Mouse (Mus musculus) megakaryocyte-erythroid progenitor cell, adult 5-6 weeks (primary cell): ENCODE data around the gene 4930402K13Rik. TPM values are rescaled to one million over a fixed set of nuclear protein-coding genes. Genes with fewer than 3 reads are reported as not detected.
"Not testable (repeated sequence)": the region's sequence is repeated elsewhere in the genome, so short reads cannot be mapped to it uniquely, and the experiment has no call there.

Experiments used
- ATAC-seq: replicated peaks from 2 replicates; pipeline ENCODE4 v1.8.0; 2016; ENCODE audit warnings: mild to moderate bottlenecking, inconsistent platforms; ENCODE audit not compliant: severe bottlenecking, poor library complexity, low FRiP score, low TSS enrichment
- total RNA-seq, 2 experiments: library from RNA; stranded (forward) in 1 of 2; stranded (reverse) in 1 of 2; fragments of 200-1000, 215-1000 nt in 1 of 2; fragments of >200 nt in 1 of 2; fragmentation: Nextera tagmentation in 1 of 2; gene quantifications; 2 replicates each; pipeline ENCODE4 v1.2.3; 2014 to 2017

4930402K13Rik gene
- total RNA-seq (2014; fragmentation: Nextera tagmentation), result not detected in 2 replicates
- total RNA-seq (2017), result not detected in 2 replicates

DNA sequence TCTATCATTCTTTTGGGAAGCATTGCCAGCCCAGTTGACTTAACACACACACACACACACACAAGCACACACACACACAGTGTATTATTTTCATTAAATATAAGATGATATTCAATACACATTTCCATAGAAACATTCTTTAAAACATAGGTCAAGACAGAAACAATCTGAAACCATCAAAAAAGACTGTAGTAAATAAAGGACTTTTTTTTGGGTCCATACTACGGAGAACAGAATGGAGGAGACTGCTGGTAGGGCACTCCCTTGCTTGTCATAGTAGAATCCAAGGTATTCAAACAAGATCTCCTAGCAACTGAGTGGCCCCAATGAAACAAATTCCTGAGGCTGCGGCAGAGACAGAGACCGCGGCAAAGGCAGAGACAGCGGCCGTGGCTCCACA lies at the start of gene 4930402K13Rik:
TSS of gene 4930402K13Rik (plus strand) at position 301 of the 400 bp plus-strand sequence.
- no peak for ATAC-seq

DNA sequence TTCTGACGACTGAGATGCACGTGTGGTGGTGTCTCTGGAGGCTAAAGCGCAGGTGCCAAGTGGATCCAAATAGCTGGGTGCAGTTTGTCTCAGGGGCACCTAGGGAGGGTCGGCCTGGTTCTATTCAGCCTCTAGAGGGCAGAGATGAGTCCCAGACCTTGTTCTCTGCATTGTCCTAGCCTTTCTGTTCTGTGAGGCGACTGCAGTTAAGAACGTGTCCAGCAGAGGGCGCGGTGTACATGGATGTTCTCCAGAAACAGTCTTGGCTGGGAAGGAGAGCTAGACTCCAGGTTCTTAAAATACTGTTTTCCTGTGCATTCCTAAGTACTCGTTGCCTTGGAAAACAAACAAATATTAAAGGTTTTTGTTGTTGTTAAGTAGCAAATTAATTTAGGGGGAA lies 43.4 kb upstream of the 4930402K13Rik start:
- ATAC-seq, result not testable (repeated sequence)

- no peak for ATAC-seq
Observed at GRCm38 (mm10) chrX:9062101-9062500, 42.3 kb upstream of the 4930402K13Rik start.

DNA sequence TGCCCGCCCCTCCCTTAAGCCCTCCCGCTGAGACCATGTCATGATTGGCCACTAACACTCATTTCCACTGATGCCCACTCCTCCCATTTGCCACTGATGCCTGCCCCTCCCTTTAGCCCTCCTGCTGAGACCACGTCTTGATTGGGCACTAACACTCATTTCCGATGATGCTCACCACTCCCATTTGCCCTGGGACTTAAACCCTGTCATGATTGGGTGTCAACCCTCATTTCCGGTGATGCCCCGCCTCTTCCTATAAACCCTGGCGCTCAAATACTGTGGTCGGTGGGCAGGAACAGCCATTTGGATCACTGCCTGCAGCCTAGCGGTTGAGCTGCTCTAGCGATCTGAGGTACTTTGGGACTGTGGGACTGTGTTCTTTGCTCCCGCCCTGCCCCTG lies 41.6 kb upstream of the 4930402K13Rik start, which contains the start of gene Fthl17f:
TSS of gene Fthl17f (plus strand) at position 301 of the 400 bp plus-strand sequence.
- ATAC-seq, result not testable (repeated sequence)

- ATAC-seq, result 0 out of 2 replicates have a peak, but pooled peaks have one; percentile 55
Observed at GRCm38 (mm10) chrX:9077699-9078098, 26.7 kb upstream of the 4930402K13Rik start.

- not testable (repeated sequence) for ATAC-seq
Observed at GRCm38 (mm10) chrX:9095066-9095465, 9.3 kb upstream of the 4930402K13Rik start.

DNA sequence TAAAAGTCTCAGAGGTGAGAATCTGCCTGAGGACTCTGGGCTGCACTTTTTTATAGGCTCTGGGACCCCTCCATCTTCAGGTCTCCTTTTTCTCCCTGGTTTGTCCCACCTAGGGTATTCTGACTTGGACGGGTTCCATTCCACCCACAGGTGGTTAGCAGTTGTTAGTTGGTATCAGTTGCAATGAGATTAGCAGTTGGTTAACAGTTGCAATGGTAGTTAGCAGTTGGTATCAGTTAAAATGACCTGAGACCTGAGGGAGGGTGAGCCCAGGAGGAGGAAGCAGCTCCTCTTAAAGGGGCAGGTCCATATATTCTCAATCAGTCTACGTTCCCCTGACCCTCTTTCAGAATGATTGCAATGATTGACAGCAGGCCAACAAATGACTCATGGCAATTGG lies 6.0 kb downstream of the 4930402K13Rik start:
- ATAC-seq, result no peak

- no peak for ATAC-seq
Observed at GRCm38 (mm10) chrX:9124928-9125327, 20.6 kb downstream of the 4930402K13Rik start.

- peak; percentile 63; the same call in 1 of the 2 replicates for ATAC-seq
Observed at GRCm38 (mm10) chrX:9128317-9128831, 24.0 kb downstream of the 4930402K13Rik start.

GRCm38 (mm10) chrX:9139290-9139948 lies 35.1 kb downstream of the 4930402K13Rik start:
- ATAC-seq, result no peak

DNA sequence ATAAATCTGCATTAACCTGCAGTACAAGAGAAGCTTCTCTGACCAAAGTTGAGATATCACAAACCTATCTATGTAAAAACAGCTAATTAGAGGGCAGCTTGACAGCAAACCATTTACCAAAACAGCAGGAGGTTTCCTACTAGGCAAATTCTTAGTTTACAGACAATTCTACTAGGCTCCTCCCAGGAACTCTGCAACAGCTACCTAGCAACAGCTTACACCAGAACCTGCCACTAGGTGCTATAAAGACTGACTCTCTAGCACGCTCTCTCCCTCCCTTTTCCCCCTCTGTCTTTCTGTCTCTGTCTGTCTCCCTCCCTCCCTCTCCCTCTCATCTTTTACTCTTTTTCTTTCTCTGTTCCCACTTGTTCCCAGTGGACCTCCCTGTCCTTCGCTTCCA lies 38.3 kb downstream of the 4930402K13Rik start:
- ATAC-seq, result 0 out of 2 replicates have a peak, but pooled peaks have one; percentile 55

Other genes with a start within 250 kb of the 4930402K13Rik start
- not detected in 2 replicates for gene Gm5751, start 230.3 kb upstream of the 4930402K13Rik start, total RNA-seq (2014; fragmentation: Nextera tagmentation)
- gene Gm5751, start 230.3 kb upstream of the 4930402K13Rik start, total RNA-seq (2017), result not detected in 2 replicates
- gene B630019K06Rik, start 212.2 kb upstream of the 4930402K13Rik start, total RNA-seq (2014; fragmentation: Nextera tagmentation), result 0.89 and 1.6 TPM in 2 replicates
- 0.46 TPM in 1 of 2 replicates, not detected in the other for gene B630019K06Rik, start 212.2 kb upstream of the 4930402K13Rik start, total RNA-seq (2017)
- not detected in 2 replicates for gene Fthl17b, start 141.6 kb upstream of the 4930402K13Rik start, total RNA-seq (2014; fragmentation: Nextera tagmentation)
- gene Fthl17b, start 141.6 kb upstream of the 4930402K13Rik start, total RNA-seq (2017), result not detected in 2 replicates
- gene Fthl17c, start 128.0 kb upstream of the 4930402K13Rik start, total RNA-seq (2014; fragmentation: Nextera tagmentation), result not detected in 2 replicates
- not detected in 2 replicates for gene Fthl17c, start 128.0 kb upstream of the 4930402K13Rik start, total RNA-seq (2017)
- gene Fthl17d, start 117.8 kb upstream of the 4930402K13Rik start, total RNA-seq (2014; fragmentation: Nextera tagmentation), result not detected in 2 replicates
- gene Fthl17d, start 117.8 kb upstream of the 4930402K13Rik start, total RNA-seq (2017), result not detected in 2 replicates
- not detected in 2 replicates for gene Fthl17e, start 71.1 kb upstream of the 4930402K13Rik start, total RNA-seq (2014; fragmentation: Nextera tagmentation)
- not detected in 2 replicates for gene Fthl17e, start 71.1 kb upstream of the 4930402K13Rik start, total RNA-seq (2017)
- not detected in 2 replicates for gene Fthl17f, start 41.5 kb upstream of the 4930402K13Rik start, total RNA-seq (2014; fragmentation: Nextera tagmentation)
- not detected in 2 replicates for gene Fthl17f, start 41.5 kb upstream of the 4930402K13Rik start, total RNA-seq (2017)
- gene Lancl3, start 95.3 kb downstream of the 4930402K13Rik start, total RNA-seq (2014; fragmentation: Nextera tagmentation), result 0.07 TPM in 1 of 2 replicates, not detected in the other
- not detected in 2 replicates for gene Lancl3, start 95.3 kb downstream of the 4930402K13Rik start, total RNA-seq (2017)
- not detected in 2 replicates for gene Gm14862, start 152.3 kb downstream of the 4930402K13Rik start, total RNA-seq (2014; fragmentation: Nextera tagmentation)
- not detected in 2 replicates for gene Gm14862, start 152.3 kb downstream of the 4930402K13Rik start, total RNA-seq (2017)
- gene Xk, start 168.2 kb downstream of the 4930402K13Rik start, total RNA-seq (2014; fragmentation: Nextera tagmentation), result 45.8 and 46.1 TPM in 2 replicates
- 18.6 and 21.5 TPM in 2 replicates for gene Xk, start 168.2 kb downstream of the 4930402K13Rik start, total RNA-seq (2017)
- gene H2al1m, start 179.2 kb downstream of the 4930402K13Rik start, total RNA-seq (2014; fragmentation: Nextera tagmentation), result 8.3 and 18.6 TPM in 2 replicates
- gene H2al1m, start 179.2 kb downstream of the 4930402K13Rik start, total RNA-seq (2017), result not detected in 2 replicates
- gene H2al1k, start 246.1 kb downstream of the 4930402K13Rik start, total RNA-seq (2014; fragmentation: Nextera tagmentation), result not detected in 2 replicates
- gene H2al1k, start 246.1 kb downstream of the 4930402K13Rik start, total RNA-seq (2017), result 6.0 TPM in 1 of 2 replicates, not detected in the other